9 mouse cellular contexts compared by ENCODE assay signal in genomic region chr6:146281176-146281899, GRCm38 (mm10).
DNase-seq lines count a peak whose midpoint lies in the region; ATAC-seq and TF ChIP-seq lines count a peak whose summit lies in the region.
"Had no signal": no experiment of that assay in that cellular context is flagged by ENCODE, and none has a peak within 500 bp of the region (broad histone marks: within the 10 kb centered on the region; RNA-seq: fewer than 3 reads in every experiment).

No protein-coding gene starts in this region.

- H3K27me3 ChIP-seq in small intestine, adult 2 months (ENCODE audit: control insufficient read depth, insufficient read depth, low read length), result no peaks in the 10 kb centered on the region
- no peaks in the 10 kb centered on the region for H3K27me3 ChIP-seq in embryonic facial prominence, embryonic 10.5 days (replicated peaks; ENCODE audit: low read depth, poor library complexity, severe bottlenecking)
- H3K27me3 ChIP-seq: midbrain, embryonic 12.5 days had no signal

- H3K9me3 ChIP-seq in embryonic facial prominence, embryonic 10.5 days, result no peaks in the 10 kb centered on the region
- H3K9me3 ChIP-seq: midbrain, embryonic 12.5 days had no signal

- no peak overlapping the region for H3K4me3 ChIP-seq in small intestine, adult 2 months (ENCODE audit: low read depth, low read length)
- no peak overlapping the region for H3K4me3 ChIP-seq in embryonic facial prominence, embryonic 10.5 days
- H3K4me3 ChIP-seq: midbrain, embryonic 12.5 days had no signal

- 92% methylated on average over 24 of the region's 24 CpGs for WGBS in small intestine, adult 2 months
- 93% methylated on average over 24 of the region's 24 CpGs for WGBS in embryonic facial prominence, embryonic 10.5 days

- DNase-seq in kidney, adult 18-20 months, result peak; percentile 27
- DNase-seq in kidney, postnatal 14 days, result no peak
- DNase-seq in WW6 (ENCODE audit: low read depth, low spot score), result peak; percentile 22
- peak; percentile 75 for DNase-seq in induced T-regulatory cell, adult 2 months (ENCODE audit: low read depth)
- no peak for DNase-seq in embryonic facial prominence, embryonic 10.5 days (ENCODE audit: low spot score)
- DNase-seq in gastrocnemius, postnatal 25 days, result no peak

- TF ChIP-seq POLR2A in small intestine, adult 2 months (IDR thresholded peaks at IDR 0.05; ENCODE audit: low read depth, low read length), result no peak

- no peak overlapping the region for H3K27ac ChIP-seq in small intestine, adult 2 months (ENCODE audit: insufficient read depth, low read depth, low read length)
- H3K27ac ChIP-seq in embryonic facial prominence, embryonic 10.5 days (replicated peaks), result no peak overlapping the region
- H3K27ac ChIP-seq: midbrain, embryonic 12.5 days had no signal

- ATAC-seq in CD4-positive, CD25-positive, alpha-beta regulatory T cell, adult 4 months, result peak; percentile 39

- H3K36me3 ChIP-seq in small intestine, adult 2 months (ENCODE audit: control insufficient read depth, insufficient read depth, low read length), result no peaks in the 10 kb centered on the region
- no peaks in the 10 kb centered on the region for H3K36me3 ChIP-seq in embryonic facial prominence, embryonic 10.5 days (replicated peaks)
- H3K36me3 ChIP-seq: midbrain, embryonic 12.5 days had no signal

- TF ChIP-seq CTCF in small intestine, adult 2 months (IDR thresholded peaks at IDR 0.05; ENCODE audit: extremely low read depth, insufficient read length, insufficient replicate concordance, low read depth, low read length), result peak; percentile 53; the same call in 1 of the 2 replicates

- peaks cover 2% of the 10 kb centered on the region; the same call in 1 of the 2 replicates for H3K4me1 ChIP-seq in small intestine, adult 2 months (ENCODE audit: control insufficient read depth, insufficient read depth, insufficient read length, low read length)
- H3K4me1 ChIP-seq in embryonic facial prominence, embryonic 10.5 days, result 0 out of 2 replicates have a peak, but pooled peaks cover 6% of the 10 kb centered on the region

Comparison
In these comparisons a context has a peak if more than half of its experiments do, and no peak if none do; other contexts are left out.
1. DNase-seq: peak in kidney, adult 18-20 months (single experiment), WW6 (single experiment) and induced T-regulatory cell, adult 2 months (single experiment); none in kidney, postnatal 14 days (single experiment), embryonic facial prominence, embryonic 10.5 days (single experiment) and gastrocnemius, postnatal 25 days (single experiment).